Mouse (Mus musculus) myocyte (in vitro differentiated cells): ENCODE results near the gene Six1. TPM values are rescaled to one million over a fixed set of nuclear protein-coding genes. Genes with fewer than 3 reads are reported as not detected.

Experiments
- H3K27me3 ChIP-seq: one replicate; pipeline ENCODE4 v1.6.1; 2011; ENCODE audit not compliant: control insufficient read depth, insufficient read depth, insufficient read length
- H3K36me3 ChIP-seq: one replicate; pipeline ENCODE4 v1.6.1; 2011; ENCODE audit not compliant: control insufficient read depth, insufficient read depth
- H3K4me2 ChIP-seq: one replicate; pipeline ENCODE4 v1.6.1; 2011; ENCODE audit warnings: low read depth, control low read depth
- H3K4me3 ChIP-seq: one replicate; pipeline ENCODE4 v1.5.1; 2011; ENCODE audit warnings: mild to moderate bottlenecking, control low read depth, moderate library complexity
- H3K79me2 ChIP-seq: one replicate; pipeline ENCODE4 v1.6.1; 2011; ENCODE audit not compliant: control insufficient read depth, insufficient read depth
- H3ac ChIP-seq: one replicate; pipeline ENCODE4 v1.6.1; 2011; ENCODE audit not compliant: control insufficient read depth, insufficient read length
- CEBPB ChIP-seq: IDR thresholded peaks from 2 replicates; pipeline ENCODE4 v1.6.1; 2011; ENCODE audit warnings: mild to moderate bottlenecking, moderate library complexity; ENCODE audit not compliant: poor library complexity, insufficient read depth, severe bottlenecking
- E2F4 ChIP-seq: IDR thresholded peaks from one replicate; pipeline ENCODE4 v1.6.1; 2011; ENCODE audit warnings: mild to moderate bottlenecking, control low read depth, moderate library complexity; ENCODE audit not compliant: insufficient read depth
- MAX ChIP-seq: IDR thresholded peaks from one replicate; pipeline ENCODE4 v1.6.1; 2011; ENCODE audit warnings: low read depth, mild to moderate bottlenecking, control low read depth
- MYOD1 ChIP-seq, 3 experiments: IDR thresholded peaks; one replicate each; pipeline ENCODE4 v1.6.1; 2011; ENCODE audit warnings: control low read depth in 2 of 3, low read depth in 2 of 3, mild to moderate bottlenecking in 2 of 3, moderate library complexity in 1 of 3; ENCODE audit not compliant: insufficient read length in 2 of 3, control insufficient read depth in 1 of 3
- MYOG ChIP-seq, 3 experiments: IDR thresholded peaks; one replicate each; pipeline ENCODE4 v1.6.1; 2011; ENCODE audit warnings: control low read depth in 2 of 3, low read depth in 2 of 3, mild to moderate bottlenecking in 2 of 3; ENCODE audit not compliant: insufficient read length in 2 of 3, control insufficient read depth in 1 of 3, insufficient read depth in 1 of 3
- POLR2A ChIP-seq: IDR thresholded peaks from one replicate; pipeline ENCODE4 v1.6.1; 2011; ENCODE audit warnings: low read depth, mild to moderate bottlenecking, control low read depth, moderate library complexity; ENCODE audit not compliant: insufficient read length
- POLR2AphosphoS2 ChIP-seq: IDR thresholded peaks from one replicate; pipeline ENCODE4 v1.6.1; 2011; ENCODE audit warnings: low read depth, control low read depth; ENCODE audit not compliant: insufficient read length
- REST ChIP-seq: IDR thresholded peaks from one replicate; pipeline ENCODE4 v1.6.1; 2011; ENCODE audit warnings: mild to moderate bottlenecking, control low read depth, moderate library complexity; ENCODE audit not compliant: insufficient read depth, insufficient read length
- SRF ChIP-seq: IDR thresholded peaks from one replicate; pipeline ENCODE4 v1.6.1; 2011; ENCODE audit warnings: low read depth; ENCODE audit not compliant: control insufficient read depth, insufficient read length
- TCF12 ChIP-seq: IDR thresholded peaks from one replicate; pipeline ENCODE4 v1.6.1; 2011; ENCODE audit warnings: mild to moderate bottlenecking, control low read depth; ENCODE audit not compliant: poor library complexity, insufficient read depth, severe bottlenecking
- TCF3 ChIP-seq: IDR thresholded peaks from one replicate; pipeline ENCODE4 v1.6.1; 2011; ENCODE audit warnings: low read depth, control low read depth; ENCODE audit not compliant: insufficient read length
- USF1 ChIP-seq: IDR thresholded peaks from one replicate; pipeline ENCODE4 v1.6.1; 2011; ENCODE audit warnings: low read depth, mild to moderate bottlenecking, control low read depth, moderate library complexity
- polyA plus RNA-seq: library from polyadenylated mRNA; unstranded; fragments of >200 nt; fragmentation: generic; extraction: Trizol; gene quantifications from one replicate; pipeline ENCODE4 v1.2.1, GENCODE M21; 2012; ENCODE audit warnings: missing spikeins

Six1 gene
- polyA plus RNA-seq, 1 experiment = 71.7 TPM

GRCm38 (mm10) chr12:73090672-73091335, 37.1 kb upstream of the Six1 start:
- no peaks in the 10 kb centered on the region for H3K27me3 ChIP-seq
- H3K79me2 ChIP-seq = no peaks in the 10 kb centered on the region
- no peak overlapping the region for H3K4me3 ChIP-seq
- no peak overlapping the region for H3ac ChIP-seq
- TF ChIP-seq TCF12 = no peak
- TF ChIP-seq MAX = no peak
- no peak for TF ChIP-seq POLR2AphosphoS2
- no peak for TF ChIP-seq TCF3
- TF ChIP-seq SRF = no peak
- no peak for TF ChIP-seq MYOG (IDR thresholded peaks at IDR 0.05; ENCODE audit: control insufficient read depth in 1 of 3, insufficient read depth in 1 of 3, insufficient read length in 2 of 3, low read depth in 2 of 3)
- TF ChIP-seq USF1 = no peak
- no peak for TF ChIP-seq E2F4
- TF ChIP-seq POLR2A = no peak
- no peak for TF ChIP-seq CEBPB
- no peak for TF ChIP-seq MYOD1 (IDR thresholded peaks at IDR 0.05; ENCODE audit: control insufficient read depth in 1 of 3, insufficient read length in 2 of 3, low read depth in 2 of 3)
- no peak for TF ChIP-seq REST
- H3K36me3 ChIP-seq = no peaks in the 10 kb centered on the region
- no peak overlapping the region for H3K4me2 ChIP-seq

- Histone ChIP-seq H3K79me2 (no peaks in the 10 kb centered on the region), H3K36me3 (no peaks in the 10 kb centered on the region), H3K4me2 (no peak overlapping the region), H3K4me3 (no peak overlapping the region), H3K27me3 (no peaks in the 10 kb centered on the region), H3ac (no peak overlapping the region)
- TF ChIP-seq SRF (no peak), CEBPB (no peak), POLR2AphosphoS2 (no peak), TCF3 (no peak), MYOD1 (IDR thresholded peaks at IDR 0.05; ENCODE audit: control insufficient read depth in 1 of 3, insufficient read length in 2 of 3, low read depth in 2 of 3) (no peak), REST (no peak), E2F4 (no peak), USF1 (no peak), POLR2A (no peak), MYOG (IDR thresholded peaks at IDR 0.05; ENCODE audit: control insufficient read depth in 1 of 3, insufficient read depth in 1 of 3, insufficient read length in 2 of 3, low read depth in 2 of 3) (no peak), TCF12 (no peak), MAX (no peak)
These were observed 35.2 kb upstream of the Six1 start for GRCm38 (mm10) chr12:73088911-73089310.

- Histone ChIP-seq H3K4me2 (no peak overlapping the region), H3K79me2 (no peaks in the 10 kb centered on the region), H3K36me3 (no peaks in the 10 kb centered on the region), H3ac (no peak overlapping the region), H3K27me3 (no peaks in the 10 kb centered on the region), H3K4me3 (no peak overlapping the region)
- TF ChIP-seq MYOD1 (IDR thresholded peaks at IDR 0.05; ENCODE audit: control insufficient read depth in 1 of 3, insufficient read length in 2 of 3, low read depth in 2 of 3) (no peak), MAX (no peak), TCF3 (no peak), POLR2A (no peak), POLR2AphosphoS2 (no peak), TCF12 (no peak), MYOG (IDR thresholded peaks at IDR 0.05; ENCODE audit: control insufficient read depth in 1 of 3, insufficient read depth in 1 of 3, insufficient read length in 2 of 3, low read depth in 2 of 3) (no peak), SRF (no peak), CEBPB (no peak), USF1 (no peak), E2F4 (no peak), REST (no peak)
These were observed 34.8 kb upstream of the Six1 start for GRCm38 (mm10) chr12:73088500-73088899.

- Histone ChIP-seq H3ac (no peak overlapping the region), H3K4me2 (no peak overlapping the region)
These were observed 33.4 kb upstream of the Six1 start for GRCm38 (mm10) chr12:73087086-73087485.

More at GRCm38 (mm10) chr12:73087086-73087485, 33.4 kb upstream of the Six1 start:
- Histone ChIP-seq H3K4me3 (no peak overlapping the region), H3K36me3 (no peaks in the 10 kb centered on the region), H3K79me2 (no peaks in the 10 kb centered on the region), H3K27me3 (no peaks in the 10 kb centered on the region)
- TF ChIP-seq MAX = no peak
- no peak for TF ChIP-seq POLR2A
- TF ChIP-seq E2F4 = no peak
- TF ChIP-seq TCF3 = no peak
- TF ChIP-seq USF1 = no peak
- TF ChIP-seq POLR2AphosphoS2 = no peak
- TF ChIP-seq MYOG (IDR thresholded peaks at IDR 0.05; ENCODE audit: control insufficient read depth in 1 of 3, insufficient read depth in 1 of 3, insufficient read length in 2 of 3, low read depth in 2 of 3) = no peak
- TF ChIP-seq CEBPB = no peak
- TF ChIP-seq MYOD1 (IDR thresholded peaks at IDR 0.05; ENCODE audit: control insufficient read depth in 1 of 3, insufficient read length in 2 of 3, low read depth in 2 of 3) = no peak
- no peak for TF ChIP-seq TCF12
- TF ChIP-seq SRF = no peak
- TF ChIP-seq REST = no peak
